Mouse (Mus musculus): ENCODE results near the gene Garnl3.

GRCm38 (mm10) chr2:32963544-32963943 lies 167.9 kb downstream of the Garnl3 start:
- no peak for TF ChIP-seq CTCF (IDR thresholded peaks at IDR 0.05; ENCODE audit: borderline replicate concordance, extremely low read depth, insufficient read depth, insufficient read length)
- TF ChIP-seq POLR2A (IDR thresholded peaks at IDR 0.05; ENCODE audit: borderline replicate concordance, extremely low read depth, insufficient read depth, insufficient read length, poor library complexity, severe bottlenecking), result no peak
